Mouse (Mus musculus): ENCODE results near the gene B4galt2. TPM values are rescaled to one million over a fixed set of nuclear protein-coding genes. Genes with fewer than 3 reads are reported as not detected.
A peak's percentile ranks its signal among the peaks of the same experiment; 100 is the strongest.

Gene B4galt2
- polyA plus RNA-seq, 1 experiment from 2014 or later: 73.6 TPM

- H3K4me1 ChIP-seq (ENCODE audit: control insufficient read depth, insufficient read depth, low read length): peaks cover 9% of the 10 kb centered on the region
- H3K9ac ChIP-seq (replicated peaks; ENCODE audit: low read depth, low read length): no peak overlapping the region
- no peaks in the 10 kb centered on the region for H3K36me3 ChIP-seq (ENCODE audit: control insufficient read depth, insufficient read depth, low read length)
- no peaks in the 10 kb centered on the region for H3K9me3 ChIP-seq (ENCODE audit: control insufficient read depth, low read length)
- 87% methylated on average over 5 of the region's 5 CpGs for WGBS
- no peak overlapping the region for H3K4me2 ChIP-seq (ENCODE audit: low read depth, low read length)
- H3K4me3 ChIP-seq (ENCODE audit: low read depth, low read length): no peak overlapping the region
- H3K27me3 ChIP-seq (ENCODE audit: control insufficient read depth, insufficient read depth, low read length): no peaks in the 10 kb centered on the region
- no peak overlapping the region for H3K27ac ChIP-seq (ENCODE audit: low read depth, low read length)
- no peak for ATAC-seq (ENCODE audit: low read depth)
These were observed 35.5 kb upstream of the B4galt2 start for GRCm38 (mm10) chr4:117918762-117919161.

DNA sequence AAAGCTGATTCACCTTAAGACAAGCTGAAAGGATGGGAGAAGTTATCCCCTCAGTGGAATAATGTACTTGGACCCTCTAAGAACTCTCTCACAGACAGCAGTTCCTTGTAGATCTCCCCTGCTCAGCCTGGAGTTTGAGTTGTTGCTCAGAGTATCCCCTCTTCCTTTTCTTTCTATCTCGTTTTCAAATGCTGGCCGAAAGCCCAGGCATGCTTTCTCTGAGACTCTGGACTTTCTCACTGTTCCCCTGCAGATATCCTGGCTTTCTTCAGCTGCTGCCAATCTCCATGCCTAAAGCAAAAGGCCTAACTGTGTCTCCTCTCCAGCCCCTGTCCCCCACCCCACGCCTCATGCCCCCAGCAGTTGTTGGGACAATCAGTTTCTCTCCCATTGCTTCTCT lies 35.0 kb upstream of the B4galt2 start:
- no peak overlapping the region for H3K4me2 ChIP-seq (ENCODE audit: low read depth, low read length)
- 71% methylated on average over 3 of the region's 3 CpGs for WGBS
- H3K27ac ChIP-seq (ENCODE audit: low read depth, low read length): no peak overlapping the region
- H3K4me3 ChIP-seq (ENCODE audit: low read depth, low read length): no peak overlapping the region
- no peak for ATAC-seq (ENCODE audit: low read depth)
- no peaks in the 10 kb centered on the region for H3K36me3 ChIP-seq (ENCODE audit: control insufficient read depth, insufficient read depth, low read length)
- H3K9me3 ChIP-seq (ENCODE audit: control insufficient read depth, low read length): no peaks in the 10 kb centered on the region
- H3K9ac ChIP-seq (replicated peaks; ENCODE audit: low read depth, low read length): no peak overlapping the region
- no peaks in the 10 kb centered on the region for H3K27me3 ChIP-seq (ENCODE audit: control insufficient read depth, insufficient read depth, low read length)
- H3K4me1 ChIP-seq (ENCODE audit: control insufficient read depth, insufficient read depth, low read length): peaks cover 14% of the 10 kb centered on the region

DNA sequence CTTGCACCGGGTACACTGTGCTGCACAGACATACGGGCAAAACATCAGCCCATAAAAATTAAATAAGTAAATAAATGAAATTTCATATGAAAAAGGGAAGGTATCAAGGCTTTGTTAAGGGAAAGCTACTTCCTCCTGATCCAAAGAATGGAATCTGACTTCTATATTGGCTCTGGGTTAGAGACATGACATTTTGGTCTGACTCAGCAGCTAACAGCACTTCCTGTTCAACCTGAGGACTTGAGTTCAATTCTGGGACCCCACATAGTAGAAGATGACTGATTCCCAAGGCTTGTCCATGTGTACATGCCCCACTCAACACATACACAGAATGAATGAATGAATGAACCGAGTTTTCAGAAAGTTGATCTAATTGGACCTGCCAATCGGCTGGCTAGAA lies 34.6 kb upstream of the B4galt2 start:
- H3K27me3 ChIP-seq (ENCODE audit: control insufficient read depth, insufficient read depth, low read length): no peaks in the 10 kb centered on the region
- H3K9me3 ChIP-seq (ENCODE audit: control insufficient read depth, low read length): no peaks in the 10 kb centered on the region
- no peak overlapping the region for H3K4me3 ChIP-seq (ENCODE audit: low read depth, low read length)
- H3K4me2 ChIP-seq (ENCODE audit: low read depth, low read length): no peak overlapping the region
- WGBS: 88% methylated on average over 4 of the region's 4 CpGs
- no peak for ATAC-seq (ENCODE audit: low read depth)
- no peaks in the 10 kb centered on the region for H3K36me3 ChIP-seq (ENCODE audit: control insufficient read depth, insufficient read depth, low read length)
- H3K27ac ChIP-seq (ENCODE audit: low read depth, low read length): no peak overlapping the region
- no peak overlapping the region for H3K9ac ChIP-seq (replicated peaks; ENCODE audit: low read depth, low read length)
- H3K4me1 ChIP-seq (ENCODE audit: control insufficient read depth, insufficient read depth, low read length): peaks cover 18% of the 10 kb centered on the region

DNA sequence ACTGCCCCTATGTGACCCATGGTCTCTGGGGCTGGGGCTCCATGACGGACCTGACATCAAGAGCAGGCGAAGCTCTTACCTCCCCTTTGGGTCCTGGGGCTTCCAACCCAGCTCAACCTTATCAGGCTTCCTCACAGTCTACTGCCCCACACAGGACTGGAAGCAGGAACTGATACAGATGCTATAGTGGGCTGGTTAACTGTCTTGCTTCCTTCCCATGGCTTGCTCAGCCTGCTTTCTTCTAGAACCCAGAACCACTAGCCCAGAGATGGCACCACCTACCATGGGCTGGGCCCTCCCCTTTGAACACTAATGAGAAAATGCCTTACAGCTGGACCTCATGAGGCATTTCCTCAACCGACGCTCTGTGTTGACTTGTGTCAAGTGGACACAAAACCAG lies 34.1 kb upstream of the B4galt2 start:
- H3K4me2 ChIP-seq (ENCODE audit: low read depth, low read length): no peak overlapping the region
- no peak for ATAC-seq (ENCODE audit: low read depth)
- WGBS: over 99% methylated on average over 4 of the region's 4 CpGs

GRCm38 (mm10) chr4:117916386-117916785 lies 33.1 kb upstream of the B4galt2 start:
- no peak overlapping the region for H3K4me2 ChIP-seq (ENCODE audit: low read depth, low read length)
- 83% methylated on average over 5 of the region's 5 CpGs for WGBS
- peaks cover 32% of the 10 kb centered on the region for H3K4me1 ChIP-seq (ENCODE audit: control insufficient read depth, insufficient read depth, low read length)
- ATAC-seq (ENCODE audit: low read depth): no peak
- H3K9me3 ChIP-seq (ENCODE audit: control insufficient read depth, low read length): no peaks in the 10 kb centered on the region
- no peaks in the 10 kb centered on the region for H3K27me3 ChIP-seq (ENCODE audit: control insufficient read depth, insufficient read depth, low read length)
- H3K36me3 ChIP-seq (ENCODE audit: control insufficient read depth, insufficient read depth, low read length): peaks cover 7% of the 10 kb centered on the region; the same call in 1 of the 2 replicates
- no peak overlapping the region for H3K27ac ChIP-seq (ENCODE audit: low read depth, low read length)
- H3K4me3 ChIP-seq (ENCODE audit: low read depth, low read length): no peak overlapping the region
- no peak overlapping the region for H3K9ac ChIP-seq (replicated peaks; ENCODE audit: low read depth, low read length)

More for the DNA sequence above, 34.1 kb upstream of the B4galt2 start:
- no peaks in the 10 kb centered on the region for H3K27me3 ChIP-seq (ENCODE audit: control insufficient read depth, insufficient read depth, low read length)
- no peak overlapping the region for H3K9ac ChIP-seq (replicated peaks; ENCODE audit: low read depth, low read length)
- H3K4me3 ChIP-seq (ENCODE audit: low read depth, low read length): no peak overlapping the region
- H3K9me3 ChIP-seq (ENCODE audit: control insufficient read depth, low read length): no peaks in the 10 kb centered on the region
- peaks cover 23% of the 10 kb centered on the region for H3K4me1 ChIP-seq (ENCODE audit: control insufficient read depth, insufficient read depth, low read length)
- H3K36me3 ChIP-seq (ENCODE audit: control insufficient read depth, insufficient read depth, low read length): no peaks in the 10 kb centered on the region
- H3K27ac ChIP-seq (ENCODE audit: low read depth, low read length): no peak overlapping the region

DNA sequence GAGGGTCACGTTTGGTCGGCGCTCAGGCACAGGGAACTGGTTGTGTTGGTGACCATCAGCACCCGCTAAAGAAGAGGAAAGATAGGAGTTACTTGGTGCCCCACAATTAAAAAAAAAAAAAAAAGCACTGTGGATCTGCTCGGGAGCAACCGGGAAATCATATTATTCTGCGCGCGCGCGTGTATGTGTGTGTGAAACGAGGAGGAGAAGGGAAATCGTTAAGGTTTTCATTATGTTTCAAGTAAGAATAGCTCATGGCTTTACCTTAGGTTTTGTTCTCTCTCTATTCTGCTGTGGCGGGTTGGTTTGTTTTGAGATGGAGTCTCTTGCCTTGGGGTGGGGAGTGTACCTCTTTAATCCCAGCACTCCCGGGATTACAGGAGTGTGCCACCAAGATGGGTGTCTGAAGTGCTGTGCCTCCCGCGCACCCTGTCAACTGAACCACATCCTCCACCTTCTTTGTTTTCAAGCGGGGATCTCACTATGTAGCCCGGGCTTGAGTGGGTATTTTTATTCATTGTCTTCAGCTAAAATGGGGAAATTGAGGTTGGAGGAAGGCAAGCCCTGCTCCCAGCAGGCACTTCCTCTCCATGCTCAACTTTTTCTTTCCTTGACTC lies 32.3 kb upstream of the B4galt2 start:
- H3K36me3 ChIP-seq (ENCODE audit: control insufficient read depth, insufficient read depth, low read length): peaks cover 9% of the 10 kb centered on the region; the same call in 1 of the 2 replicates
- no peaks in the 10 kb centered on the region for H3K9me3 ChIP-seq (ENCODE audit: control insufficient read depth, low read length)
- H3K4me1 ChIP-seq (ENCODE audit: control insufficient read depth, insufficient read depth, low read length): peaks cover 35% of the 10 kb centered on the region
- WGBS: 6% methylated on average over 19 of the region's 19 CpGs
- H3K27ac ChIP-seq (ENCODE audit: low read depth, low read length): peak overlapping the region; percentile 85; the same call in 1 of the 2 replicates
- no peak for ATAC-seq (ENCODE audit: low read depth)
- H3K4me3 ChIP-seq (ENCODE audit: low read depth, low read length): peak overlapping the region; percentile 84
- H3K4me2 ChIP-seq (ENCODE audit: low read depth, low read length): peak overlapping the region; percentile 98
- H3K9ac ChIP-seq (replicated peaks; ENCODE audit: low read depth, low read length): peak overlapping the region; percentile 88
- H3K27me3 ChIP-seq (ENCODE audit: control insufficient read depth, insufficient read depth, low read length): no peaks in the 10 kb centered on the region

- ATAC-seq (ENCODE audit: low read depth): peak; percentile 97
- Histone ChIP-seq H3K9me3 (ENCODE audit: control insufficient read depth, low read length) (no peaks in the 10 kb centered on the region), H3K4me3 (ENCODE audit: low read depth, low read length) (peak within 1 kb of the TSS; percentile 84), H3K9ac (replicated peaks; ENCODE audit: low read depth, low read length) (peak within 1 kb of the TSS; percentile 88), H3K4me2 (ENCODE audit: low read depth, low read length) (peak within 1 kb of the TSS; percentile 98), H3K4me1 (ENCODE audit: control insufficient read depth, insufficient read depth, low read length) (peaks cover 40% of the 10 kb centered on the region), H3K36me3 (ENCODE audit: control insufficient read depth, insufficient read depth, low read length) (peaks cover 9% of the 10 kb centered on the region; the same call in 1 of the 2 replicates), H3K27me3 (ENCODE audit: control insufficient read depth, insufficient read depth, low read length) (no peaks in the 10 kb centered on the region), H3K27ac (ENCODE audit: low read depth, low read length) (peak within 1 kb of the TSS; percentile 85)
- under 1% methylated on average over 57 of the region's 61 CpGs for WGBS
These were observed 31.5 kb upstream of the B4galt2 start, which contains the start of gene Ipo13 for GRCm38 (mm10) chr4:117914591-117915442. Gene Ipo13 (minus strand): TSS chr4:117914999.

DNA sequence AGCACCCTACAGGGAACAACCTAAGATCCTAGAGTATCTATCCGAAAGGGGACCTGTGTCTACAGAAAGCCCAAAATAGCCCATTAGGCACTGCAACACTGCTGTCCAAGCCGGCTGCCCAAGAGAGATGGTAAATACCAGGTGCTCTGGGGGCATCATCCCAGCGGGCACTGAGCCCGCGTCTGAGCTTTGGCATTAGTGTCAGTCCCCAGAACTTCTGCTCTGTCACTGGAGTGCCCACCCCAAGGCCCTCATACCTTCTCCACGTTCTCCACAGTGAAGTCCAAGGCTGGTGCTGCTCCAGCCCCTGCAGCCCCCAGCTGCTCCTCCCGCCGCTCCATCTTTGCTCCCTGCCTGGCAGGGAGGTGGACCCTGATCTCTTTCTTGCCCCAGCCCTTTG lies 30.7 kb upstream of the B4galt2 start:
- Histone ChIP-seq H3K4me1 (ENCODE audit: control insufficient read depth, insufficient read depth, low read length) (peaks cover 48% of the 10 kb centered on the region), H3K4me3 (ENCODE audit: low read depth, low read length) (peak overlapping the region; percentile 84), H3K4me2 (ENCODE audit: low read depth, low read length) (peak overlapping the region; percentile 98), H3K36me3 (ENCODE audit: control insufficient read depth, insufficient read depth, low read length) (peaks cover 9% of the 10 kb centered on the region; the same call in 1 of the 2 replicates), H3K9me3 (ENCODE audit: control insufficient read depth, low read length) (no peaks in the 10 kb centered on the region), H3K9ac (replicated peaks; ENCODE audit: low read depth, low read length) (peak overlapping the region; percentile 88), H3K27ac (ENCODE audit: low read depth, low read length) (no peak overlapping the region), H3K27me3 (ENCODE audit: control insufficient read depth, insufficient read depth, low read length) (no peaks in the 10 kb centered on the region)
- 17% methylated on average over 8 of the region's 8 CpGs for WGBS
- no peak for ATAC-seq (ENCODE audit: low read depth)

DNA sequence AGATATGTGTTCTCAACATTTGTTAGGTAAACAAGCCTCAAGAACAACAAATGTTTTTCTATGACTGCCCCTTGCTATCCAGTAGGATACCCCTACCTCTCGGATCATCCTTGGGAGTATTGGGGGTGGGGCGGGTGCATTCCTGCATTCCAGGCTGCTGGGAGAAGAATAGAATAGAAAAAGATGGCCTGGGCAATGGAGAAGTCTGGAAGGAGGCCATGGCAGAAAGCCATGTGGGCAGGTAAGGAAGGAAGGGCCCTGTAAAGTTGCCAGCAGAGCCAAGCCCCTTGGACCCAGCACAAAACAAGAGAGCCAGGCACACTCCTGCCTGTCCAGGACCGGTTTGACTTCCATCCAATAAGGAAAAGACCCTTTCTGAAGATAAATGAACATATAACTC lies 30.1 kb upstream of the B4galt2 start:
- Histone ChIP-seq H3K36me3 (ENCODE audit: control insufficient read depth, insufficient read depth, low read length) (peaks cover 9% of the 10 kb centered on the region; the same call in 1 of the 2 replicates), H3K27me3 (ENCODE audit: control insufficient read depth, insufficient read depth, low read length) (no peaks in the 10 kb centered on the region), H3K4me2 (ENCODE audit: low read depth, low read length) (peak overlapping the region; percentile 98), H3K9me3 (ENCODE audit: control insufficient read depth, low read length) (no peaks in the 10 kb centered on the region), H3K4me3 (ENCODE audit: low read depth, low read length) (peak overlapping the region; percentile 84), H3K9ac (replicated peaks; ENCODE audit: low read depth, low read length) (peak overlapping the region; percentile 88; the same call in 1 of the 2 replicates), H3K27ac (ENCODE audit: low read depth, low read length) (no peak overlapping the region), H3K4me1 (ENCODE audit: control insufficient read depth, insufficient read depth, low read length) (peaks cover 54% of the 10 kb centered on the region)
- WGBS: 54% methylated on average over 3 of the region's 3 CpGs
- no peak for ATAC-seq (ENCODE audit: low read depth)

Data from neural tube, embryonic 14.5 days (tissue).